Mouse (Mus musculus) kidney, embryonic 15.5 days (tissue): ENCODE data around the gene Dao. TPM values are rescaled to one million over a fixed set of nuclear protein-coding genes. Genes with fewer than 3 reads are reported as not detected.

Experiments
- ATAC-seq: fragments of 200-750 bp; cut with Nextera tagmentation; replicated peaks from 2 replicates; pipeline ENCODE4 v1.8.0; 2017; ENCODE audit warnings: moderate TSS enrichment; ENCODE audit not compliant: low FRiP score
- H3K27ac ChIP-seq: fragments of 300-500 bp; sonication (generic); 2 replicates; pipeline ENCODE4 v1.5.1; 2015; ENCODE audit warnings: mild to moderate bottlenecking, inconsistent platforms
- H3K27me3 ChIP-seq: fragments of 300-500 bp; sonication (generic); 2 replicates; pipeline ENCODE4 v1.6.1; 2015; ENCODE audit warnings: inconsistent platforms
- H3K36me3 ChIP-seq: fragments of 300-500 bp; sonication (generic); 2 replicates; pipeline ENCODE4 v1.6.1; 2015; ENCODE audit warnings: inconsistent platforms
- H3K4me1 ChIP-seq: fragments of 300-500 bp; sonication (generic); 2 replicates; pipeline ENCODE4 v1.6.1; 2015; ENCODE audit warnings: inconsistent platforms
- H3K4me2 ChIP-seq: fragments of 300-500 bp; sonication (generic); 2 replicates; pipeline ENCODE4 v1.6.1; 2015; ENCODE audit warnings: moderate library complexity, mild to moderate bottlenecking, inconsistent platforms
- H3K4me3 ChIP-seq: fragments of 300-500 bp; sonication (generic); replicated peaks from 2 replicates; pipeline ENCODE4 v1.5.1; 2015; ENCODE audit warnings: mild to moderate bottlenecking, inconsistent platforms
- H3K9ac ChIP-seq: fragments of 300-500 bp; sonication (generic); 2 replicates; pipeline ENCODE4 v1.6.1; 2015; ENCODE audit warnings: mild to moderate bottlenecking, inconsistent platforms
- H3K9me3 ChIP-seq: fragments of 300-500 bp; sonication (generic); replicated peaks from 2 replicates; pipeline ENCODE4 v1.6.1; 2016; ENCODE audit warnings: inconsistent platforms
- WGBS: fragments of 180-500 bp; shearing (Covaris S2); methylation state at CpG from one replicate; pipeline ENCODE4 v1.1.7; 2015; ENCODE audit warnings: mixed read lengths; 5-methylcytosine and 5-hydroxymethylcytosine counted together
- polyA plus RNA-seq: library from polyadenylated mRNA; unstranded; fragments of >200 nt; fragmentation: Nextera tagmentation; extraction: Ambion mirVana; gene quantifications from 2 replicates; pipeline ENCODE4 v1.2.1, GENCODE M21; 2015

Gene Dao
- polyA plus RNA-seq, 1 experiment from 2014 or later, result 14.2 TPM

DNA sequence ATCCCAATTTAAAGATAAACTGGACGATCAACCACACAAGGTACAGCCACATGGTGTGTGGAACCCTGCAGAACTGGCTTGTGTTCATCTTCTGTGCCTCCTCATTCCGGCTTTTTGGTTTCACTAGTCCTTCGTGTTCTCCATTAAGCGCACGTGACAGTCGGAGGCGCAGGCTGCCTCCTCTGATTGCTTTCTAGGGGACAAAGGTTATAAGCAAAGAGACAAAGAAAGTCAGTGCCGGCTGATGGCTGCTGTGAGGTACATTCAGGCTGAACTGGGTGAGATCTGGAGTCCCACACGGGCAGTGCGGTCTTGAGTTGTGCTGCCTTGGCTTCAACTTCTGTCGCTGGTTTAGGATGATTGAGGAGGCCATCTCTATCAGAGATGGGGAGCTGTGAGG lies 1.1 kb downstream of the Dao start:
- no peak for ATAC-seq
- Histone ChIP-seq H3K4me1 (peaks cover 20% of the 10 kb centered on the region), H3K9me3 (no peaks in the 10 kb centered on the region), H3K36me3 (no peaks in the 10 kb centered on the region), H3K9ac (no peak overlapping the region), H3K4me3 (no peak overlapping the region), H3K27ac (peak overlapping the region; percentile 74), H3K4me2 (peak overlapping the region; percentile 19; the same call in 1 of the 2 replicates), H3K27me3 (no peaks in the 10 kb centered on the region)
- WGBS, result 64% methylated on average over 11 of the region's 11 CpGs

DNA sequence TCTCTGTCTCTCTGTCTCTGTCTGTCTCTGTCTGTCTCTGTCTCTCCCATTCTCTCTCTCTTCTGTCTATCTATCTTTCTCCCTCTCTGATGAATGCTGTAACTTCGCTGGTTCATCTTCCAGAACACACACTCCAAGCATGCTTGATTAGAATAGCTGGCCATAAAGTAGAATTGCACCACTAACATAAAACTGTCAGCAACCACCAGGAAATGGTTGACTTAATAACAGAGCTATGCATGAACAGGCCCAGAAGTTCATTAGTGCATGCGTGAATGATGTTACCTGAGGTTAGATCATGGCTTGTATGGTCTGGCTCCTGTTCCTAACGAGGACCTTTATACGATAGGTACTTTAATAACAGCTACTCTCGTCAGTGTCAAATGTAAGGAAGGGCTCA lies 1.6 kb downstream of the Dao start:
- H3K27ac ChIP-seq, result peak overlapping the region; percentile 74
- 24% methylated on average over 5 of the region's 5 CpGs for WGBS
- H3K4me1 ChIP-seq, result peaks cover 20% of the 10 kb centered on the region
- 0 out of 2 replicates have a peak overlapping the region, but pooled peaks have one; percentile 19 for H3K4me2 ChIP-seq
- H3K27me3 ChIP-seq, result no peaks in the 10 kb centered on the region
- no peaks in the 10 kb centered on the region for H3K9me3 ChIP-seq
- no peaks in the 10 kb centered on the region for H3K36me3 ChIP-seq
- H3K9ac ChIP-seq, result no peak overlapping the region
- ATAC-seq, result no peak
- no peak overlapping the region for H3K4me3 ChIP-seq

DNA sequence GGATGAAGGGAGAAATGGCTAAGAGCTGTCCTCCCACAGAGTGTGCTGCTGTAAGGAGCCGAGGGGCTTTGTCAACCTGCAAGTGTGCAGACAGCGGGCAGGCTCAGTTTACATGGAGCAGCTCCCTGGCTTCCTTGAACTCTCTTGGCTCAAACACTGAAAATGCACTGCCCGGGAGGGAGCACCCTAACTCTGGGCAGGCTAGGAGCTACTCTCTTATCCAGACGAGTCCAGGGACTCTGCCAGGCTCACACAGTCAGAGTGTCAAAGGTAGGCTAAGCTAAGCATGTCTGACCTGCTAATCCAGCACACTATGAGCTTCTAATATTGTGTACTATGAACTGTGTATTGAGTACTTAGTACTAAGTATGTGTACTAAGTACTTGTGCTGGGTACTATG lies 3.5 kb downstream of the Dao start:
- H3K9me3 ChIP-seq, result no peaks in the 10 kb centered on the region
- no peak overlapping the region for H3K27ac ChIP-seq
- no peak overlapping the region for H3K4me3 ChIP-seq
- H3K4me2 ChIP-seq, result no peak overlapping the region
- no peak for ATAC-seq
- no peaks in the 10 kb centered on the region for H3K27me3 ChIP-seq
- 57% methylated on average over 4 of the region's 4 CpGs for WGBS
- no peaks in the 10 kb centered on the region for H3K36me3 ChIP-seq
- no peak overlapping the region for H3K9ac ChIP-seq
- H3K4me1 ChIP-seq, result peaks cover 20% of the 10 kb centered on the region

DNA sequence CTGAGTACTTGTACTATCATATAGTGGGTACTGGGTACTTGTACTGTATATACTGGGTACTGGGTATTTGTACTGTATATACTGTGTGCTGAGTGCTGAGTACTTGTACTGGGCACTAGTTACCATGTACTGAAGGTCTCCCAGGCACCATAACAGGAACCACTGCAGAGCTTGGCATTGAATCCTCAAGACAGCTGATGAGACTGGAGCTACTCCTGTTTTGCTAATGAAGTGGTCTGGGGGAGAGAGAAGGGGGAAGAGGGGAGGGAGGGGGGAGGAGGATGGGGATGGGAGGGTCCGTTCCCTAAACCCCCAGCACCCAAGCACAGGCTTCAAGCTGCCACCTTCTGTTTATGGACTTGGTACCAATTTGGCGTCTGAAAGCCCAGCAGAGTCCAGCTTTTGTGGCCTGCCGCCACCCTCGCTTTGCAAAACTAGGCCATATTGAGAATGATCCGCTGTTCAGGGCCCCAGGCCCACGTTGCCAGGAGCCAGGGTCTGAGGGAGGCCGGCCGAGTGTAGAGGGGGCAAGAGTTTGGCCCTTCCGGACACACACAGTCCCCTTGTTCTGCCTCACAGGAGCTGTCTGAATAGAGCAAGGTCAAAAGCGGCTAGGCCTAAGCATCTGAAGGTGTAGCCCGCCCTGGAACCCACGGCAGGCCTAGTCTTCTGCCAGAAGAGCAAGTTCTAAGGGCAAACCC lies 4.4 kb downstream of the Dao start:
- Histone ChIP-seq H3K9ac (no peak overlapping the region), H3K4me1 (peaks cover 20% of the 10 kb centered on the region), H3K9me3 (no peaks in the 10 kb centered on the region), H3K4me2 (no peak overlapping the region), H3K4me3 (no peak overlapping the region), H3K36me3 (no peaks in the 10 kb centered on the region), H3K27me3 (no peaks in the 10 kb centered on the region), H3K27ac (no peak overlapping the region)
- ATAC-seq, result no peak
- 81% methylated on average over 12 of the region's 12 CpGs for WGBS

DNA sequence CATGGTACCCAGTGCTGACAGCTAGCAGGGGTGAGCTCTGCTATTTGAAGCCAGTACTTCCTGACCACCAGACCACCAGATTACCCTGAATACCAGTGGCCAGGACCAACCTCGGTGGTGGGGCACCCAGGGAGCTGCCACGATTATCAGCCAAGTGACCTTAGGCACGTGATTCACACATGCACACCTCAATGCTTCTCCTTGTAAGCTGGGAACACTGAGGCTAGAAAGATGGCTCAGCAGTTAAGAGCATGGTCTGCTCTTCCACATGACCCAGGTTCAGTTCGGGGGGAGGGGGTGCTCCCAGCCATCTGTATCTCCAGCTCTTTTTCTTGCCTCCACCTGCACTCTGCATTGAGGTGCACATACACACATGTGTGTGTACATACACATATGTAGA lies 5.5 kb downstream of the Dao start:
- Histone ChIP-seq H3K27me3 (no peaks in the 10 kb centered on the region), H3K4me1 (peaks cover 12% of the 10 kb centered on the region), H3K9ac (no peak overlapping the region), H3K36me3 (no peaks in the 10 kb centered on the region), H3K4me2 (no peak overlapping the region), H3K9me3 (no peaks in the 10 kb centered on the region), H3K27ac (no peak overlapping the region), H3K4me3 (no peak overlapping the region)
- no peak for ATAC-seq
- 66% methylated on average over 4 of the region's 4 CpGs for WGBS

DNA sequence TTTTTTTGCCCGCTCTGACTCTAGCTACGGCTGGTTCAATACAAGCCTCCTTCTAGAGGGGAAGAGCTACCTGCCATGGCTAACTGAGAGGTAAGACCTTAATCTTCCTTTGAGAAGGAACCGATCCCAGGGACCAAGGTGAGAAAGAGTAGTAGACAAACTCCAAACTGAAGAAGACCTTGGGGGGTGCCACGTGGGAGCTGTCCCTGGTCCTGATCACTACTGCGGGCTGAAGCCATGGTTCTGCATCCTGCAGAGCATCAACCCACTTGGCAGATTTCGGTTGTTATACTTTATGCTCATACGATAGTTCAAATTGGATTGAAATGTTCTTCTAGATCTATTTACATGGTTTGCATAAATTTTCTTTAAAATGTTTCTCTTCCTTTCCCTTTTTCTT lies 11.6 kb downstream of the Dao start:
- Histone ChIP-seq H3K9me3 (no peaks in the 10 kb centered on the region), H3K4me2 (no peak overlapping the region), H3K27me3 (no peaks in the 10 kb centered on the region), H3K36me3 (no peaks in the 10 kb centered on the region), H3K27ac (no peak overlapping the region), H3K4me1 (no peaks in the 10 kb centered on the region), H3K4me3 (no peak overlapping the region), H3K9ac (no peak overlapping the region)
- ATAC-seq, result no peak
- WGBS, result 67% methylated on average over 7 of the region's 7 CpGs

DNA sequence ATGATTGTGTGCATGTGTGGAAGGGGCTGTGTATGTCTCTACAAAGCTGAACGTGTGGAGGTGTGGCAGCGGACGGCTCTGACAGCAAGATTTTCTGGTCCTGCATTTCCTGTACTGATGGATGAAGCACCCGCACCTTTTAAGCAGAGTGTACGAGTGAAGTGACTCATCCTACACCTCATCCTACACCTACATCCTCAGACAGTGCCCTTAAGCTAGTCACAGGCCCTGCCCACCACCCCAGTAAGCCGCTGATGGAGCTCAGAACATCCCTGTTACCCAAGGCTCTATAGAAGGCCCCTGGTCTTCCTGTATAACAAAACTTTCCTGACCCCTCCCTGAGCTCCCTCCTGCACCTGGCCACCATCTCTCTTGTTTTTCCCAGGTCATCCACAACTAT lies 20.9 kb downstream of the Dao start:
- Histone ChIP-seq H3K27ac (no peak overlapping the region), H3K4me3 (no peak overlapping the region), H3K9ac (no peak overlapping the region), H3K4me2 (no peak overlapping the region), H3K36me3 (no peaks in the 10 kb centered on the region), H3K4me1 (peaks cover 9% of the 10 kb centered on the region; the same call in 1 of the 2 replicates), H3K9me3 (no peaks in the 10 kb centered on the region), H3K27me3 (no peaks in the 10 kb centered on the region)
- 53% methylated on average over 6 of the region's 6 CpGs for WGBS
- ATAC-seq, result no peak

DNA sequence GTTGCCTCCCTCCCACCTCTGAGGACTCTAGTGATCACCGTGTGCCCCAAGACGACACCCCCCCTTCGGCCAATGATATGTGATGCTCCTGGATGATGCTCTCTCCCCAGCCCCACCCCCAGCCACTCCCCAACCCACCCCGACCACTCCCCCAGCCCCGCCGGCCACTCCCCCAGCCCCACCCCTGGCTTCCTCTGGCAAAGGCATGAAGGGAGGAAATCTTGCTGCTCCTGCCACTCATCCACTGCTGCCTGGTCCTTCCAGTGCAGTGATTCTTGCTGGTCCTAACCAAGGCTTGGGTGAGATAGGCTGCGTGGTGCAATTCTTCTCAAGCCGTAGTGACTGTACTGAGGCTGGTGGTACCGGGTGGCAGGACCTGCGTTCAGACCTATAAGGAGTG lies 21.4 kb downstream of the Dao start:
- WGBS, result 14% methylated on average over 10 of the region's 10 CpGs
- no peak for ATAC-seq
- Histone ChIP-seq H3K27me3 (no peaks in the 10 kb centered on the region), H3K36me3 (no peaks in the 10 kb centered on the region), H3K4me1 (peaks cover 9% of the 10 kb centered on the region; the same call in 1 of the 2 replicates), H3K9me3 (no peaks in the 10 kb centered on the region), H3K27ac (no peak overlapping the region), H3K4me2 (peak overlapping the region; percentile 33; the same call in 1 of the 2 replicates), H3K4me3 (no peak overlapping the region), H3K9ac (no peak overlapping the region)

DNA sequence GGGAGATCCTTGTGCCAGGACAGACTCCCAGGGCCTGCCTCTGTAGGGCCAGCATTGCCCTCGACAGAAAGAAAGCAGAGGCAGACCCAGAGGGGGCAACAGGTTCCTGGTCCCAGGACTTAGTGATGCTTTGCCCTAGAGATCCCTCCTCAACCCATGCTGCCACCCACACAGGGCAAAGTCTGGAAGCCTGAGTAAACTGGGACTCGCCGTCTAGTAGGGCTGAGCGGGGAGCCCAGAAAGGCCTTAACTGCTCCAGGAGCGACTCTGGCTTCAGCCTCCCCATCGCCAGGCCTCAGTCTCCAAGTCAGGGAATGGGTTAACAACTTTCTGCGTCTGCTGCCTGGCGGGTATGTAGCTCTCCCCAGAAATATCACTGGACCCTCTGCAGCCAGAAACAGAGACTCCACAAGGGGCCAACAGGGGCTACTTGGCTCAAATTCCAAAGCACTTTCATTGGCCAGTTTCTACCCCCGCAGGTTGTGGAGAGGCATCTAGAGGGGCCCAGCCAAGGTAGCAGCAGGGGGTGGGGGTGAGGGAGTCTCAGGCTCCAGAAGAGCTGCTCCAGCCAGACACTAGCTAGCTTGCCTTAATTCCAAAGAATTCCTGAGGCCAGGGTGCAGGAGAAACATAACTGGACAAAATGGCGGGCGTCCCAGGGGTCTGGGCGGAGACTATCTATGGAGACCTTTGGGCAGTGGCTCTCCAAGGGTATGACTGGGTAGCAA lies 23.9 kb downstream of the Dao start:
- Histone ChIP-seq H3K4me3 (no peak overlapping the region), H3K9ac (no peak overlapping the region), H3K9me3 (no peaks in the 10 kb centered on the region), H3K36me3 (no peaks in the 10 kb centered on the region), H3K4me1 (peaks cover 9% of the 10 kb centered on the region; the same call in 1 of the 2 replicates), H3K4me2 (no peak overlapping the region), H3K27ac (no peak overlapping the region), H3K27me3 (no peaks in the 10 kb centered on the region)
- no peak for ATAC-seq
- 82% methylated on average over 12 of the region's 12 CpGs for WGBS

DNA sequence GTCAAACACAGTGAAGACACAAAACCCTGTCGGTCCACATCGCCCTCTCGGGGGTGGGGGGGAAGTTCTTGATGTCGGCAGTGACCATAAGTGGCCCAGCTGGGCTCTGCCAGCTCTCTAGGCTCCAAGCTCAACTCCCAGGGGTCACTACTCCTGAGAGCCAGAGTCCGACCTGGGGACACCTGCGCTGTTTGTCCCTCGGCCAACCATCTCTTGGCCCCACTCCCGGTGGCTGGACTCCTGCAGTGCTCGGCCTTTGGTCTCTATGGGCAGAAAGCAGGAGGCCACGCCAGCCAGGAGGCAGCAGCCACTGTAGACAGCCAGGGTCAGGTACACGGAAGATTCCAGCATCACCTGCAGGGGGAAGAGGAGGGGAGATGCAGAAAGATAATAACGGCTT lies 24.6 kb downstream of the Dao start:
- H3K9me3 ChIP-seq, result no peaks in the 10 kb centered on the region
- H3K4me2 ChIP-seq, result no peak overlapping the region
- H3K36me3 ChIP-seq, result no peaks in the 10 kb centered on the region
- no peak for ATAC-seq
- no peak overlapping the region for H3K9ac ChIP-seq
- 84% methylated on average over 12 of the region's 12 CpGs for WGBS
- no peak overlapping the region for H3K4me3 ChIP-seq
- no peaks in the 10 kb centered on the region for H3K27me3 ChIP-seq
- H3K4me1 ChIP-seq, result peaks cover 9% of the 10 kb centered on the region; the same call in 1 of the 2 replicates
- H3K27ac ChIP-seq, result no peak overlapping the region

DNA sequence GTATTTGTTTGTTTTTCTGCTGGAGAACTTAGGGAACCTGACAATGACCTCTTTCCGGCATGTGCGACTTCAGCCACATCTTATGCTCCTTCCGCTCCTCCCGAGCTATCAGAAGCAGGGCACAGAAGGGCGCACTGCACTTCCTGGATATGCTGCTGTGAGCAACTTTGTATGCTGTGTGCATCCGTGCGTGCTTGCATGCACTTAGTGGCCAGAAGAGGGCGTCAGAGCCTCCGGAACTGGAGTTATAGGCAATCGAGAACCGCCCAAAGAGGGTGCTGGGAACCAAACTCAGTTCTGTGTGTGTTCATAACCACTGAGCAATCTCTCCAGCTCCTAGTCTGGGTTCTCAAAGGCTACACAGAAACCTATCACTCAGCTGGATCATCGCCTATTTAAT lies 27.1 kb downstream of the Dao start:
- Histone ChIP-seq H3K27ac (no peak overlapping the region), H3K4me1 (peaks cover 10% of the 10 kb centered on the region), H3K4me3 (no peak overlapping the region), H3K27me3 (no peaks in the 10 kb centered on the region), H3K9ac (no peak overlapping the region), H3K36me3 (no peaks in the 10 kb centered on the region), H3K9me3 (no peaks in the 10 kb centered on the region), H3K4me2 (no peak overlapping the region)
- no peak for ATAC-seq
- 83% methylated on average over 12 of the region's 12 CpGs for WGBS

DNA sequence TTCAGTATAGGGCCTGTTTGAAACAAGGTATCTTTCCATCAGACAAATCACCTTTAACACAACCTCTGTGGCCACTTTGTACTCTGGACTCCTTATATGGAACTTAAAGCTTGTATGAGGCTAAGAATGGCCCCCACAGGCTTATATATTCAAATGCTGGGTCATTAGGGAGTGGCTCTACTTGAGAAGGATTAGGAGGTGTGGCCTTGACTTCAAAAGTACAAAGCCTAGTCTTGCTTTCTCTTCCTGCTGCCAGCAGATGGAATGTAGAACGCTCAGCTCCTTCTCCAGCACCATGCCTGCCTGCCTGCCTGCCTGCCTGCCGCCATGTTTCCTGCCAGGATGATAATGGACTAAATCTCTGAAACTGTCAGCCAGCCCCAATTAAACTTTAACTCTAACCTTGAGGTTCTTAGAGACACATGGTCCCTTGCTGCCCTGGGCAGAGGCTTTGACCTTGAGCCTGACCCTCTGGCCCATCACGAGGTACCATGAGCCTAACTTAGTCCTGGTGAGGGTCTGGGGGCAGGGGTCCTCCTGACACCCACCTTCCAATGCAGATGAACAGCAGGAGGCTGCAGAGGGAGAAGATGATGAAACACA lies 28.8 kb downstream of the Dao start:
- 81% methylated on average over 3 of the region's 3 CpGs for WGBS

More for the DNA sequence above, 28.8 kb downstream of the Dao start:
- H3K27ac ChIP-seq, result no peak overlapping the region
- no peaks in the 10 kb centered on the region for H3K9me3 ChIP-seq
- no peaks in the 10 kb centered on the region for H3K36me3 ChIP-seq
- H3K4me1 ChIP-seq, result peaks cover 16% of the 10 kb centered on the region
- no peak for ATAC-seq
- no peak overlapping the region for H3K9ac ChIP-seq
- H3K4me2 ChIP-seq, result no peak overlapping the region
- H3K27me3 ChIP-seq, result no peaks in the 10 kb centered on the region
- H3K4me3 ChIP-seq, result no peak overlapping the region
